Mouse (Mus musculus) left cerebral cortex, adult 6 months (tissue): ENCODE results near the gene Aftph. TPM values are rescaled to one million over a fixed set of nuclear protein-coding genes. Genes with fewer than 3 reads are reported as not detected.

Experiments
- long read RNA-seq, 2 experiments: library from polyadenylated mRNA; unstranded; transcript quantifications; one replicate each; pipeline ENCODE4 v2.0.0; 2019 to 2020
- polyA plus RNA-seq: library from polyadenylated mRNA; unstranded; fragments of <200 nt; fragmentation: Nextera tagmentation; gene quantifications from 2 replicates; pipeline ENCODE4 v1.2.3, GENCODE M21; 2021

Gene Aftph
- polyA plus RNA-seq: 17.6 and 22.2 TPM in 2 replicates
- long read RNA-seq, experiment 1, full-length matches to known transcripts: 20 of 68 reads
- long read RNA-seq, experiment 1, partial matches to known transcripts: 13 of 68 reads
- long read RNA-seq, experiment 1, other reads (novel, unspliced or antisense): 35 of 68 reads
- long read RNA-seq, experiment 2, partial matches to known transcripts: 6 of 32 reads
- long read RNA-seq, experiment 2, other reads (novel, unspliced or antisense): 22 of 32 reads

DNA sequence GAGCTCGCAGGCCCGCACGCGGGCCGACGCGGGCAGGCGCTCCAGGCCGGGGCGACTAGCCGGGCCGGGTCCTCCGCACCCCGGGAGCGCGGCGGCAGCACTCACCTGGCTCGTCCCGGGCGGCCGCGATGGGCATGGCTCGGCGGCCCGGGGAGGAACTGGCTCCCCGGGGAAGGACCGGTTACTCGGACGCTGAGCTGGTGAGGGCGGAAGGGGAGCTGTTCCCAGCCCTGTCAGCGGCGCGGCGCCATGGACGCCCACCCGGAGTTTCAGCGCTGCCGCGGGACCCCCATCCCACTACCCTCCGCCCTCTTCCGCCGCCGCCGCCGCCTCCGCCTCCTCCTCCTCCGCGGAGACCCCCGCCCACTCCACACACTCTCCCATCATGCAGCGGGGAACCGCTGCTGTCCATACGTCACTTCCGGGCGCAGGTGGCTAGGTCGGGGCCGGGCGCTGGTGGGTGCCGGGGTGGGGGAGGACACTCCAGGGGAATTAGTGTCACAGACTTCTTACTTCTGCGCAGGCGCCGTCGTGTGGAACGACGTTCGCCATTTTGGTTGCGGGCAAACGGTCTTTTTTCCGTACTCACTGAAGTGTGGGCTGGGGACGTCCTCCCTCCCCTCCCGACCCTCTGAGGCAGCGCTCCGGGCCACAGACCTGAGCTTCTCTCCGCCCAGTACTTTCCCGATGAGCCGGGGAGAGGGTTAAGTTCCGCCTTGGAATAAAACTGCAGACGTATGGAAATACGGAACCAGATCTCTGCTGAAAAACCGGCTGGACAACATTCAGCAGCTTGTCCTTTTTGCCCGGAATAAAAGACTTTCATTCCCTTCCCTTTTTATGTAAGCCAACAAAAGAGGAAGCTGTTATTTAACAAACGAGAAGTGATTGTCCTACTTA lies at the start of gene Aftph:
Gene Aftph (minus strand): TSS at position 389 of the 900 bp plus-strand sequence.

Other genes starting within 250 kb of the Aftph start
- gene Sertad2, start 198.3 kb downstream of the Aftph start, polyA plus RNA-seq: 19.6 and 21.2 TPM in 2 replicates
- 65.3 and 66.2 TPM in 2 replicates for gene Lgalsl, start 89.5 kb upstream of the Aftph start, polyA plus RNA-seq